Mouse (Mus musculus): ENCODE results near the gene H2al1a.

DNA sequence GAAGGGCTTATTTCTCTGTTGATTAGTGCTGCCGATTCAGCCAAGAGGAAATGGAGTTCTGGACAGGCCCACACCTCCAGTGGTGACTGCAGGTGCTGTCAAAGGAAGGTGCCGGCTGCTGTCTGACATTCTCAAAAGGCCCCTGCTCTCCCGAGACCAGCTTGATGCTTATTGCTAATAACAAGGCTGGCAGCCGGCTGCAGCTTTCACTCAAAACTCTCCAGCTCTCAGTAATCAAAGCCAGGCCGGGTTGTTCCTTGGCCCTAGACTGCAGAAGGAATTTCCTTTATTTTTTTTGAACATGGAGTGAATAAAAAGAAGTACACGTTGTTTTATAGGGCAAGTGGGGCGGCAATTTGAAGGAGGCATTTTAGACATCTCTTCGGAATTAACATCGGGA, 46.7 kb downstream of the H2al1a start:
- TF ChIP-seq CTCF (IDR thresholded peaks at IDR 0.05; ENCODE audit: borderline replicate concordance, insufficient read depth, low read length) (no peak), POLR2A (IDR thresholded peaks at IDR 0.05; ENCODE audit: low read depth, low read length) (no peak)

Measured in embryonic fibroblast, embryonic 13.5 days (primary cell).